Mouse (Mus musculus) hindbrain, postnatal 0 days (tissue): ENCODE data around the gene Zfp710. TPM values are rescaled to one million over a fixed set of nuclear protein-coding genes. Genes with fewer than 3 reads are reported as not detected.

Source experiments
- ATAC-seq: fragments of 200-750 bp; cut with Nextera tagmentation; 2 replicates; pipeline ENCODE4 v1.8.0; 2017; ENCODE audit warnings: mild to moderate bottlenecking, moderate TSS enrichment, moderate library complexity
- DNase-seq: peaks from one replicate; pipeline ENCODE4 v3.0.0-alpha.2; 2015; ENCODE audit warnings: low spot score
- H3K27ac ChIP-seq: fragments of 300-500 bp; sonication (generic); 2 replicates; pipeline ENCODE4 v1.5.1; 2014; ENCODE audit warnings: mild to moderate bottlenecking
- H3K27me3 ChIP-seq: fragments of 300-500 bp; sonication (generic); 2 replicates; pipeline ENCODE4 v1.6.1; 2014; ENCODE audit warnings: low read length, mixed read lengths; ENCODE audit not compliant: insufficient read depth
- H3K36me3 ChIP-seq: fragments of 300-500 bp; sonication (generic); 2 replicates; pipeline ENCODE4 v1.6.1; 2014; ENCODE audit warnings: low read length, mixed read lengths; ENCODE audit not compliant: insufficient read depth
- H3K4me1 ChIP-seq: fragments of 300-500 bp; sonication (generic); 2 replicates; pipeline ENCODE4 v1.6.1; 2014; ENCODE audit warnings: antibody characterized with exemption, low read length, mixed read lengths; ENCODE audit not compliant: insufficient read depth
- H3K4me2 ChIP-seq: fragments of 300-500 bp; sonication (generic); 2 replicates; pipeline ENCODE4 v1.6.1; 2014; ENCODE audit warnings: low read depth, mild to moderate bottlenecking, low read length, moderate library complexity, mixed read lengths
- H3K4me3 ChIP-seq: fragments of 300-500 bp; sonication (generic); 2 replicates; pipeline ENCODE4 v1.5.1; 2014; ENCODE audit warnings: low read length
- H3K9ac ChIP-seq: fragments of 300-500 bp; sonication (generic); replicated peaks from 2 replicates; pipeline ENCODE4 v1.6.1; 2014; ENCODE audit warnings: mild to moderate bottlenecking, low read length, moderate library complexity, mixed read lengths
- H3K9me3 ChIP-seq: fragments of 300-500 bp; sonication (generic); 2 replicates; pipeline ENCODE4 v1.6.1; 2016; ENCODE audit warnings: low read length, mixed read lengths
- CTCF ChIP-seq: IDR thresholded peaks from 2 replicates; pipeline ENCODE4 v1.5.1; 2016; ENCODE audit warnings: antibody characterized with exemption, control low read depth, low read depth
- WGBS: fragments of 180-500 bp; shearing (Covaris S2); extraction: QIAGEN DNeasy Blood & Tissue Kit; methylation state at CpG from one replicate; pipeline ENCODE4 v1.1.7; 2014; 5-methylcytosine and 5-hydroxymethylcytosine counted together
- polyA plus RNA-seq: library from polyadenylated mRNA; unstranded; fragments of >200 nt; fragmentation: Nextera tagmentation; extraction: Ambion mirVana; gene quantifications from 2 replicates; pipeline ENCODE4 v1.2.1, GENCODE M21; 2015
- total RNA-seq: library from RNA; depleted of rRNA; stranded (reverse); fragments of >200 nt; gene quantifications from 2 replicates; pipeline ENCODE4 v1.2.3, GENCODE M21; 2014

Gene Zfp710
- total and polyA plus RNA-seq, 2 experiments from 2014 or later: 10.3 to 25.8 TPM

- Histone ChIP-seq H3K9ac (peak overlapping the region; percentile 93), H3K36me3 (no peaks in the 10 kb centered on the region), H3K4me2 (peak overlapping the region; percentile 90), H3K27me3 (no peaks in the 10 kb centered on the region), H3K27ac (peak overlapping the region; percentile 70; the same call in 1 of the 2 replicates), H3K9me3 (no peaks in the 10 kb centered on the region), H3K4me1 (peaks cover 12% of the 10 kb centered on the region; the same call in 1 of the 2 replicates), H3K4me3 (peak overlapping the region; percentile 82)
- DNase-seq (no peak), ATAC-seq (no peak)
- 5% methylated on average over 23 of the region's 23 CpGs for WGBS
- no peak for TF ChIP-seq CTCF
Measured at GRCm38 (mm10) chr7:80027636-80028417, 3.2 kb downstream of the Zfp710 start.

DNA sequence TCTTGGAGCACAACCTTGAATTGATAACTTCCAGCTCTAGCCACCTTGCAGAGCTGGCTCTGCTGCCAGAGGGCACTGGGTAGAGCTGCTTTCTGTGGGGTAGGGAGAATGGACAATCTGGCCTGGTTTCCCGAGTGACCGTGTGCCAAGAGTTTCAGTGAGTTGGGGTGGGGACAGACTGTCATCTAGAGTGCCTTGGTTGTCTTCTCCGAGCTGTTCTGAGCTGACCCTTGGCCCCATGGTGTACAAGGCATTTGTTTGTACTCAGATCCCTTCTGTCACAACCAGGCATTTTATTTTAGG, 3.8 kb downstream of the Zfp710 start:
- DNase-seq (peak; percentile 10), ATAC-seq (no peak)
- H3K4me3 ChIP-seq: no peak overlapping the region
- WGBS: 14% methylated on average over 3 of the region's 3 CpGs
- peak overlapping the region; percentile 90 for H3K4me2 ChIP-seq
- H3K27me3 ChIP-seq: no peaks in the 10 kb centered on the region
- H3K27ac ChIP-seq: no peak overlapping the region
- H3K4me1 ChIP-seq: peaks cover 12% of the 10 kb centered on the region; the same call in 1 of the 2 replicates
- TF ChIP-seq CTCF: no peak
- no peaks in the 10 kb centered on the region for H3K9me3 ChIP-seq
- H3K36me3 ChIP-seq: no peaks in the 10 kb centered on the region
- H3K9ac ChIP-seq: no peak overlapping the region; the same call in 1 of the 2 replicates

DNA sequence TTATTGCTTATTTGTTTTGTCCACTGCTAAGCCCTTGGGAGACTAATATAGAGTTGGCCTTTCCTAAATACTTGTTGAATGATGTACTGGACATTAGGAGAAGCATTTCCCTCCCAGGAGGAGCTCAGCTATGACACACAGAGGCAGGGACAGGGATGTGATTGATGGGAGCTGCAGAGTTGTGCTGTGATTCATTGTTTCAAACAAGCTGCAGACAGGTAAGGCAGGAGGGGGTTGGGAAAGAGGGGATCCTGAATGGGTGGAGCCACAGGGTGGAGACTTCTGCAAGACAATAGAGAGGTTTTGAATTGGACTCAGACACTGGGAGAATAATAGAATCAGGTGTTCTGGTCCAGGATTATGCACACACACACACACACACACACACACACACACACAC, 5.4 kb downstream of the Zfp710 start:
- Histone ChIP-seq H3K27me3 (no peaks in the 10 kb centered on the region), H3K9me3 (no peaks in the 10 kb centered on the region), H3K36me3 (no peaks in the 10 kb centered on the region), H3K9ac (no peak overlapping the region), H3K4me1 (peaks cover 12% of the 10 kb centered on the region; the same call in 1 of the 2 replicates), H3K4me3 (no peak overlapping the region), H3K4me2 (no peak overlapping the region), H3K27ac (no peak overlapping the region)
- no peak for TF ChIP-seq CTCF
- DNase-seq (no peak), ATAC-seq (no peak)

DNA sequence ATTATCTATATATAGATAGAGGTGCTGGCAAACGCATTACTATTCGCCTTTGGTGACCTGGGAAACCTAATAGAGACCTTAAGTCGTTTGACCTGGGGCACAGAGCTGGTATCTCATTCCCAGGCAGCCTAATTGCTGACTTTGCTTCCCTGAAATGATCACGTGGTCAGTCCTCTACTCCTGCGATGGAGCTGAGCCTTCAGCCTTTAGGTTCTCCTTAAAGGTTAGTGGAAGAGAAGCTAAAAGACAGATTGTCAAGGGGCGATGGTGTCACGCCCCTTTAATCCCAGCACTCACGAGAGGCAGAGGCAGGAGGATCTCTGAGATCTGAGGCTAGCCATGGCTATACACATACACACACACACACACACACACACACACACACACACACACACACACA, 5.9 kb downstream of the Zfp710 start:
- H3K27me3 ChIP-seq: no peaks in the 10 kb centered on the region
- H3K36me3 ChIP-seq: no peaks in the 10 kb centered on the region
- ATAC-seq (no peak), DNase-seq (no peak)
- no peak for TF ChIP-seq CTCF
- peaks cover 12% of the 10 kb centered on the region; the same call in 1 of the 2 replicates for H3K4me1 ChIP-seq
- no peak overlapping the region for H3K4me3 ChIP-seq
- no peaks in the 10 kb centered on the region for H3K9me3 ChIP-seq
- no peak overlapping the region for H3K4me2 ChIP-seq
- no peak overlapping the region for H3K27ac ChIP-seq
- no peak overlapping the region for H3K9ac ChIP-seq
- 93% methylated on average over 8 of the region's 8 CpGs for WGBS

- no peak for TF ChIP-seq CTCF
- Histone ChIP-seq H3K9me3 (no peaks in the 10 kb centered on the region), H3K9ac (no peak overlapping the region), H3K4me3 (no peak overlapping the region), H3K27ac (no peak overlapping the region), H3K4me1 (peaks cover 12% of the 10 kb centered on the region; the same call in 1 of the 2 replicates), H3K36me3 (no peaks in the 10 kb centered on the region), H3K27me3 (no peaks in the 10 kb centered on the region), H3K4me2 (no peak overlapping the region)
- WGBS: 93% methylated on average over 8 of the region's 8 CpGs
- DNase-seq (no peak), ATAC-seq (no peak)
Measured at GRCm38 (mm10) chr7:80030987-80031386, 6.4 kb downstream of the Zfp710 start.

- H3K27me3 ChIP-seq: no peaks in the 10 kb centered on the region
- WGBS: 37% methylated on average over 10 of the region's 10 CpGs
- H3K4me2 ChIP-seq: no peak overlapping the region
- no peak overlapping the region for H3K9ac ChIP-seq
- ATAC-seq (no peak), DNase-seq (no peak)
- peaks cover 12% of the 10 kb centered on the region; the same call in 1 of the 2 replicates for H3K4me1 ChIP-seq
- H3K4me3 ChIP-seq: no peak overlapping the region
- no peak for TF ChIP-seq CTCF
- H3K27ac ChIP-seq: no peak overlapping the region
- H3K9me3 ChIP-seq: no peaks in the 10 kb centered on the region
- H3K36me3 ChIP-seq: no peaks in the 10 kb centered on the region
Measured at GRCm38 (mm10) chr7:80031478-80031877, 6.9 kb downstream of the Zfp710 start.
